Mouse (Mus musculus) neural tube, embryonic 11.5 days (tissue): ENCODE measurements around the gene Aldh3a2. TPM values are rescaled to one million over a fixed set of nuclear protein-coding genes. Genes with fewer than 3 reads are reported as not detected.

Experiments
- ATAC-seq: fragments of 200-750 bp; cut with Nextera tagmentation; 2 replicates; pipeline ENCODE4 v1.8.0; 2017; ENCODE audit warnings: moderate number of reproducible peaks, mild to moderate bottlenecking, moderate TSS enrichment, moderate library complexity; ENCODE audit not compliant: insufficient read depth, low FRiP score, low TSS enrichment
- DNase-seq: peaks from one replicate; pipeline ENCODE4 v3.0.0-alpha.2; 2015; ENCODE audit warnings: low spot score
- H3K27ac ChIP-seq: fragments of 300-500 bp; sonication (generic); 2 replicates; pipeline ENCODE4 v1.5.1; 2014; ENCODE audit warnings: low read depth, mild to moderate bottlenecking, low read length
- H3K27me3 ChIP-seq: fragments of 300-500 bp; sonication (generic); 2 replicates; pipeline ENCODE4 v1.6.1; 2014; ENCODE audit warnings: mild to moderate bottlenecking, low read length, mixed read lengths; ENCODE audit not compliant: control insufficient read depth, insufficient read depth
- H3K36me3 ChIP-seq: fragments of 300-500 bp; sonication (generic); 2 replicates; pipeline ENCODE4 v1.6.1; 2014; ENCODE audit warnings: mild to moderate bottlenecking, low read length, moderate library complexity, mixed read lengths; ENCODE audit not compliant: control insufficient read depth, insufficient read depth
- H3K4me1 ChIP-seq: fragments of 300-500 bp; sonication (generic); 2 replicates; pipeline ENCODE4 v1.6.1; 2014; ENCODE audit warnings: low read length, mixed read lengths; ENCODE audit not compliant: control insufficient read depth, insufficient read depth
- H3K4me2 ChIP-seq: fragments of 300-500 bp; sonication (generic); 2 replicates; pipeline ENCODE4 v1.6.1; 2014; ENCODE audit warnings: low read depth, mild to moderate bottlenecking, moderate library complexity
- H3K4me3 ChIP-seq: fragments of 300-500 bp; sonication (generic); 2 replicates; pipeline ENCODE4 v1.5.1; 2014; ENCODE audit warnings: low read depth, low read length
- H3K9ac ChIP-seq: fragments of 300-500 bp; sonication (generic); 2 replicates; pipeline ENCODE4 v1.6.1; 2014; ENCODE audit warnings: mild to moderate bottlenecking, low read length
- H3K9me3 ChIP-seq: fragments of 300-500 bp; sonication (generic); 2 replicates; pipeline ENCODE4 v1.6.1; 2016; ENCODE audit warnings: low read length; ENCODE audit not compliant: control insufficient read depth
- WGBS: fragments of 180-500 bp; shearing (Covaris S2); extraction: QIAGEN DNeasy Blood & Tissue Kit; methylation state at CpG from one replicate; pipeline ENCODE4 v1.1.7; 2014; 5-methylcytosine and 5-hydroxymethylcytosine counted together
- polyA plus RNA-seq: library from polyadenylated mRNA; unstranded; fragments of >200 nt; fragmentation: Nextera tagmentation; extraction: Ambion mirVana; gene quantifications from 2 replicates; pipeline ENCODE4 v1.2.1, GENCODE M21; 2014

Gene Aldh3a2
- polyA plus RNA-seq, 1 experiment from 2014 or later: 23.4 TPM

GRCm38 (mm10) chr11:61215936-61216335 lies 51.3 kb downstream of the Aldh3a2 start:
- Histone ChIP-seq H3K4me3 (no peak overlapping the region), H3K36me3 (no peaks in the 10 kb centered on the region), H3K4me2 (no peak overlapping the region), H3K27me3 (no peaks in the 10 kb centered on the region), H3K9ac (no peak overlapping the region), H3K27ac (no peak overlapping the region), H3K9me3 (no peaks in the 10 kb centered on the region), H3K4me1 (no peaks in the 10 kb centered on the region)
- WGBS: 80% methylated on average over 3 of the region's 3 CpGs
- DNase-seq: no peak
- ATAC-seq: no peak

GRCm38 (mm10) chr11:61212102-61212501 lies 55.2 kb downstream of the Aldh3a2 start:
- Histone ChIP-seq H3K36me3 (no peaks in the 10 kb centered on the region), H3K27me3 (no peaks in the 10 kb centered on the region), H3K27ac (no peak overlapping the region), H3K4me1 (no peaks in the 10 kb centered on the region), H3K9ac (no peak overlapping the region), H3K4me3 (no peak overlapping the region), H3K9me3 (no peaks in the 10 kb centered on the region), H3K4me2 (no peak overlapping the region)
- ATAC-seq: no peak
- DNase-seq: no peak
- WGBS: 42% methylated on average over 20 of the region's 20 CpGs

DNA sequence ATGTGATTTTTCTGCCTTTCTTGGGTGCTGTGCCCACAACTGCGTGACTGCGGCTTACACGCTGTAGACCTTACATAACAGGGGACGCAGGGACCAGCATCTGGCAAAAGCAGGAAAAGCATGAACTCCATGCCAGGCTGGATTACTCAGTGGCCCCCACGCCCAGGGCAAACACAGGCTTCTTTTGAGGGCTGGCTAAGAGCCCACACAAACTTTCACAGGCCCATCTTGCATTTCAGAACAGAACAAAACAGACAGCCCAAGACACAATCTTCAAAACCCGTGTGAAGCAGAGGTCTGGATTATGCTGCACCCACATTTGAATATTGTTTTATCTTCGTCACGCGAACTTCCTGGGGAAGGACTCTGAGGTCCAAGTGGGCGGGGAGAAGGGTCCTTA lies 58.9 kb downstream of the Aldh3a2 start:
- no peak overlapping the region for H3K9ac ChIP-seq
- H3K4me1 ChIP-seq: no peaks in the 10 kb centered on the region
- H3K27me3 ChIP-seq: no peaks in the 10 kb centered on the region
- no peaks in the 10 kb centered on the region for H3K9me3 ChIP-seq
- no peak overlapping the region for H3K4me3 ChIP-seq
- no peak overlapping the region for H3K27ac ChIP-seq
- ATAC-seq (no peak), DNase-seq (no peak)
- WGBS: 91% methylated on average over 10 of the region's 10 CpGs
- no peak overlapping the region for H3K4me2 ChIP-seq
- H3K36me3 ChIP-seq: no peaks in the 10 kb centered on the region

DNA sequence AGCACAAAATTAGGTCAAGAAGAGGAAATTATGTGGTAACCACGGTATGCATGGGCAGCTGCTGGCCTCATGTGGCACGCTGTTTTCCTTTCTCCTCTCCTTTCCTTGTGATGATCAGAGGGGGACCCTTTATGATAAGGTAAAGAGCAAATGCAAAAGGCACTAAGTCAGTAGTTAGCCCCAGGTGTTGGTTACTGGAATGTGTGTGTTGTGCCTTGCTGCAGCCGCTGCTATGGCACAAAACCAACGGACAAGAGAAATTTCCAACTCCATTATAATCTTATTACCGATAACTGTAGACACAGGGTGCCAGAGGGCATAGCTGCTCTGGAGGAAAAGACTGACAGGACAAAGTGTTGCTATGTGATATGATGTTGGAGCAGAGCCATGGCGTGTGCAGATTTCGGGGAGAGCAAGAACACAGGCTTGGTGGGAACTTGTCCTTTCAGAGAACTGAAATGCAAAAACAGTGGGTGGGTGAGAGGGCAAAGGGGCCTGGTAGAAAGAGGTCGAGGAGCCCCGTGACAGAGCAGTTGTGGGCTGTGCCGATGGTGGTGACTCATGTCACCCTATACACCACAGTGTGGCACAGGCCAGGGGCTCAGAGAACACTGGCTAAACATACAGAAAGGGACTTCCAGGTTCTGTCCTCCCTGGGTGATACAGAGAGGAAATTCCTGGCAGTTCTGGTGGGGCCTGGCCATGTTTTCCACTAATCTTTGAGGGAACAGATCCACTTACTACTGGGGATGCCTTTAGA lies 59.6 kb downstream of the Aldh3a2 start, which contains the start of gene Aldh3a1:
Gene Aldh3a1, plus strand, starts transcription at position 51 of the 760 bp plus-strand sequence.
- Histone ChIP-seq H3K4me1 (no peaks in the 10 kb centered on the region), H3K9me3 (no peaks in the 10 kb centered on the region), H3K27me3 (no peaks in the 10 kb centered on the region), H3K27ac (no peak within 1 kb of the TSS), H3K4me2 (no peak within 1 kb of the TSS), H3K4me3 (no peak within 1 kb of the TSS), H3K36me3 (no peaks in the 10 kb centered on the region), H3K9ac (no peak within 1 kb of the TSS)
- ATAC-seq: no peak
- no peak for DNase-seq
- WGBS: 81% methylated on average over 10 of the region's 10 CpGs

GRCm38 (mm10) chr11:61206136-61206535 lies 61.1 kb downstream of the Aldh3a2 start:
- H3K4me2 ChIP-seq: no peak overlapping the region
- 92% methylated on average over 3 of the region's 3 CpGs for WGBS
- H3K36me3 ChIP-seq: no peaks in the 10 kb centered on the region
- H3K4me3 ChIP-seq: no peak overlapping the region
- ATAC-seq (no peak), DNase-seq (no peak)
- no peaks in the 10 kb centered on the region for H3K27me3 ChIP-seq
- H3K9me3 ChIP-seq: no peaks in the 10 kb centered on the region
- H3K9ac ChIP-seq: no peak overlapping the region
- no peaks in the 10 kb centered on the region for H3K4me1 ChIP-seq
- no peak overlapping the region for H3K27ac ChIP-seq

DNA sequence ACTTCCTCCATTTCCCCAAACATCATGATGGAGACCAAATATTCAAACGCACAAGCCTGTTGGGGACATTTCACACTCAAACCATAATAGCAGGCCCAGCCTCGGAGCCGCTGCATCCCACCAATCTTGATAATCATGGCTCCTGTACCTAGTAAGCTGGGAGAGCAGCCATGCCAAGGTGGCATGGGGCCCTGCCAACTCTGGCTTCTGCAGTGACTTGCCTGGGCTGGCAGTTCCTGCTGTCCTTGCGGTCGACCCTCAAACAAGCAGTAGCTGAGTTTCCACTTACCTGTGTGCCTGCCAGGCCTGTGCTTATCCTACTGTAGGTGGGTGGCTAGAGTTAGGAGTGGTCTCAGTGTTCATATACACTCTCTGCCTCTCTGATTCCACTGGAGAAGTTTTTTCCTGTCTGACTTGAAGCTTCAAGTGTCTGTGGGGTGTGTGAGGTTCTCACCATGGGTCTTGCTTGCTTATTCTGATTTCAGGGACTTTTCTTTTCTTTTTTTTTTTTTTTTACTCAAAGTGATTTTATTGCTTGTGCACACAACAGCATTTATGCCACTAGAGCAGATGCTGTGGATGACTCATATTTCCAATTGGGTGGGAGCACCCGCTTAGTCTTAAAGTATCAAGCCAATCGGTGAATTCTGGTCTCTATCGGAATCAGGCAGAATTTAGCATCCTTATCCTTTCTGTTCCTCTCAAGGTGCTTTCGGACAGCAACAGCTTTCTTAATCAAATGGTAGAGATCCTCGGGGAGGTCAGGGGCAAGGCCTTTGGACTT lies 61.9 kb downstream of the Aldh3a2 start:
- Histone ChIP-seq H3K4me3 (no peak overlapping the region), H3K4me2 (no peak overlapping the region), H3K27me3 (no peaks in the 10 kb centered on the region), H3K27ac (no peak overlapping the region), H3K9me3 (no peaks in the 10 kb centered on the region), H3K4me1 (no peaks in the 10 kb centered on the region), H3K36me3 (no peaks in the 10 kb centered on the region), H3K9ac (no peak overlapping the region)
- ATAC-seq: no peak
- 94% methylated on average over 9 of the region's 10 CpGs for WGBS
- no peak for DNase-seq

DNA sequence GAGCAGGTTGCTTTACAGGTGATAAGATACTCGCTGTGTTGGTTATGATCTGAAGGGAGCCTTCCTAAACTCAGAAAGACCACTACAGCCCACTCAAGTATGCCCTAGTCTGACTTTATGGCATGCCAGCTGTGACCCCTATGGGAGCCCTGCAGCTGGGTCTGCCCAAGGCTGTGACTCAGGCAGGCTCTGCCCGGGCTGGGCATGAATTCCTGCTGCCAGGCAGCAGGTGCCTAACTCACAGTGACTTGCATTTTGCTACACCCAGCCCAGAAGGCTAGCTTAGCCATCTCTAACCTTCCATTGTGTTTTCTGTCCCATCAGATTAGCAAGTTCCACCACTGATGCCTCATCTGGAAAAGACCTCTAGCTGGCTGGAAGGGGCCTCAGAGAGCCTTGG lies 64.5 kb downstream of the Aldh3a2 start:
- Histone ChIP-seq H3K4me2 (no peak overlapping the region), H3K27ac (no peak overlapping the region), H3K36me3 (no peaks in the 10 kb centered on the region), H3K4me1 (no peaks in the 10 kb centered on the region), H3K9ac (no peak overlapping the region), H3K4me3 (no peak overlapping the region), H3K27me3 (no peaks in the 10 kb centered on the region), H3K9me3 (no peaks in the 10 kb centered on the region)
- no peak for ATAC-seq
- 89% methylated on average over 2 of the region's 2 CpGs for WGBS
- no peak for DNase-seq

DNA sequence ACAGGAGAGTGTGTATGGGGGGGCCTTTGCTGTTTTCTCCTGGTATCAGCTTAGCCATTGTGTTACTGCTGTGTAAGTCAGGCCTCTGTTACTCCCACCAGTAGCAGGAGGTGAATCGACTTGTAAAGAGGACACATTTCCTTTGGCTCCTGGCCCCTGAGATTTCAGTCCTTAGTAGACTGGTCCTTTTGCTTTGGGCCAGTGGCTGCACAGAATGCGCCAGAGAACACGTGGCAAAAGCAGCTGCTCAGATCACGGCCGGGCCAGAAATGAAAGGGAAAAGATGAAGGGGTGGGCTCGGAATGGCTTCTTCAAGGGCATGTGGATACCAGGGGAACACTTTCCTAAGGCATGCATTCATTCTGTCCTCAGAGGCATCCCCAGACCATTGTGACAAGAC lies 65.1 kb downstream of the Aldh3a2 start:
- Histone ChIP-seq H3K27ac (no peak overlapping the region), H3K27me3 (no peaks in the 10 kb centered on the region), H3K4me2 (no peak overlapping the region), H3K9ac (no peak overlapping the region), H3K4me3 (no peak overlapping the region), H3K36me3 (no peaks in the 10 kb centered on the region), H3K9me3 (no peaks in the 10 kb centered on the region), H3K4me1 (no peaks in the 10 kb centered on the region)
- DNase-seq: no peak
- 77% methylated on average over 6 of the region's 6 CpGs for WGBS
- no peak for ATAC-seq
